Mouse (Mus musculus) liver, adult 2 months (tissue): ENCODE results near the gene Myh4.

Source experiments
- CTCF ChIP-seq: fragments of 200-500 bp; IDR thresholded peaks from 2 replicates; pipeline ENCODE4 v1.5.1; 2011; ENCODE audit warnings: low read depth, low read length, control low read depth
- POLR2A ChIP-seq: fragments of 200-500 bp; IDR thresholded peaks from 2 replicates; pipeline ENCODE4 v1.6.1; 2011; ENCODE audit warnings: low read length, control low read depth; ENCODE audit not compliant: insufficient read depth; ENCODE audit errors: extremely low read depth

GRCm38 (mm10) chr11:67235639-67236358 is 2.0 kb upstream of the Myh4 start:
- TF ChIP-seq CTCF (peak; percentile 38), POLR2A (no peak)
